Mouse (Mus musculus) stomach, postnatal 0 days (tissue): ENCODE data around the gene Fance. TPM values are rescaled to one million over a fixed set of nuclear protein-coding genes. Genes with fewer than 3 reads are reported as not detected.

Source experiments
- ATAC-seq: fragments of 200-750 bp; cut with Nextera tagmentation; 2 replicates; pipeline ENCODE4 v1.8.0; 2017; ENCODE audit not compliant: low FRiP score, low TSS enrichment
- DNase-seq: peaks from one replicate; pipeline ENCODE4 v3.0.0-alpha.2; 2016; ENCODE audit warnings: low spot score
- H3K27ac ChIP-seq: fragments of 300-500 bp; sonication (generic); replicated peaks from 2 replicates; pipeline ENCODE4 v1.5.1; 2014; ENCODE audit warnings: mild to moderate bottlenecking, control low read depth
- H3K27me3 ChIP-seq: fragments of 300-500 bp; sonication (generic); 2 replicates; pipeline ENCODE4 v1.6.1; 2014; ENCODE audit warnings: low read length; ENCODE audit not compliant: control insufficient read depth, insufficient read depth
- H3K36me3 ChIP-seq: fragments of 300-500 bp; sonication (generic); 2 replicates; pipeline ENCODE4 v1.6.1; 2014; ENCODE audit warnings: low read length, mixed read lengths; ENCODE audit not compliant: control insufficient read depth, insufficient read depth
- H3K4me1 ChIP-seq: fragments of 300-500 bp; sonication (generic); replicated peaks from 2 replicates; pipeline ENCODE4 v1.6.1; 2014; ENCODE audit warnings: antibody characterized with exemption; ENCODE audit not compliant: control insufficient read depth, insufficient read depth
- H3K4me2 ChIP-seq: fragments of 300-500 bp; sonication (generic); replicated peaks from 2 replicates; pipeline ENCODE4 v1.6.1; 2014; ENCODE audit warnings: low read depth, mild to moderate bottlenecking, control low read depth, moderate library complexity
- H3K4me3 ChIP-seq: fragments of 300-500 bp; sonication (generic); 2 replicates; pipeline ENCODE4 v1.5.1; 2014; ENCODE audit warnings: low read depth, low read length, control low read depth
- H3K9ac ChIP-seq: fragments of 300-500 bp; sonication (generic); 2 replicates; pipeline ENCODE4 v1.6.1; 2014; ENCODE audit warnings: mild to moderate bottlenecking, low read length, control low read depth, mixed read lengths
- H3K9me3 ChIP-seq: fragments of 300-500 bp; sonication (generic); 2 replicates; pipeline ENCODE4 v1.6.1; 2016; ENCODE audit warnings: low read length; ENCODE audit not compliant: control insufficient read depth
- CTCF ChIP-seq: IDR thresholded peaks from 2 replicates; pipeline ENCODE4 v1.5.1; 2016; ENCODE audit warnings: antibody characterized with exemption, low read depth, mild to moderate bottlenecking, moderate library complexity
- EP300 ChIP-seq: optimal IDR thresholded peaks from 2 replicates; pipeline ENCODE3; 2016; ENCODE audit warnings: antibody characterized with exemption
- WGBS: fragments of 180-500 bp; shearing (Covaris S2); extraction: QIAGEN DNeasy Blood & Tissue Kit; methylation state at CpG from one replicate; pipeline ENCODE4 v1.1.7; 2014; 5-methylcytosine and 5-hydroxymethylcytosine counted together
- polyA plus RNA-seq: library from polyadenylated mRNA; unstranded; fragments of >200 nt; fragmentation: Nextera tagmentation; extraction: Ambion mirVana; gene quantifications from 2 replicates; pipeline ENCODE4 v1.2.1, GENCODE M21; 2015

The Fance gene
- polyA plus RNA-seq, 1 experiment from 2014 or later, result 19.2 TPM

- no peak for ATAC-seq
- TF ChIP-seq CTCF (peak; percentile 97), EP300 (no peak)
Measured at GRCm38 (mm10) chr17:28308297-28309195, 4.8 kb upstream of the Fance start.

GRCm38 (mm10) chr17:28310831-28311230, 2.5 kb upstream of the Fance start:
- WGBS, result 74% methylated on average over 3 of the region's 3 CpGs
- DNase-seq, result no peak
- ATAC-seq, result no peak

More at GRCm38 (mm10) chr17:28308297-28309195, 4.8 kb upstream of the Fance start:
- Histone ChIP-seq H3K27me3 (no peaks in the 10 kb centered on the region), H3K36me3 (no peaks in the 10 kb centered on the region), H3K9me3 (no peaks in the 10 kb centered on the region), H3K4me2 (peak overlapping the region; percentile 34; the same call in 1 of the 2 replicates), H3K4me3 (no peak overlapping the region), H3K4me1 (no peaks in the 10 kb centered on the region), H3K9ac (peak overlapping the region; percentile 13; the same call in 1 of the 2 replicates), H3K27ac (no peak overlapping the region)
- peak; percentile 89 for DNase-seq
- 10% methylated on average over 18 of the region's 18 CpGs for WGBS

GRCm38 (mm10) chr17:28311366-28312132, 1.8 kb upstream of the Fance start:
- Histone ChIP-seq H3K4me2 (no peak overlapping the region), H3K27ac (no peak overlapping the region), H3K9me3 (no peaks in the 10 kb centered on the region), H3K4me1 (0 out of 2 replicates have a peak, but pooled peaks cover 3% of the 10 kb centered on the region), H3K27me3 (no peaks in the 10 kb centered on the region), H3K36me3 (no peaks in the 10 kb centered on the region; the same call in 1 of the 2 replicates), H3K9ac (no peak overlapping the region), H3K4me3 (no peak overlapping the region)
- ATAC-seq (no peak), DNase-seq (no peak)
- WGBS, result 84% methylated on average over 5 of the region's 5 CpGs
- TF ChIP-seq EP300 (no peak), CTCF (no peak)

More at GRCm38 (mm10) chr17:28310831-28311230, 2.5 kb upstream of the Fance start:
- no peak overlapping the region for H3K27ac ChIP-seq
- no peak overlapping the region for H3K4me3 ChIP-seq
- H3K9me3 ChIP-seq, result no peaks in the 10 kb centered on the region
- no peak overlapping the region for H3K4me2 ChIP-seq
- H3K27me3 ChIP-seq, result no peaks in the 10 kb centered on the region
- TF ChIP-seq CTCF (0 out of 2 replicates have a peak, but pooled peaks have one; percentile 28), EP300 (no peak)
- 0 out of 2 replicates have a peak, but pooled peaks cover 3% of the 10 kb centered on the region for H3K4me1 ChIP-seq
- no peaks in the 10 kb centered on the region for H3K36me3 ChIP-seq
- H3K9ac ChIP-seq, result no peak overlapping the region

- Histone ChIP-seq H3K27me3 (no peaks in the 10 kb centered on the region), H3K36me3 (peaks cover 4% of the 10 kb centered on the region; the same call in 1 of the 2 replicates), H3K4me1 (0 out of 2 replicates have a peak, but pooled peaks cover 3% of the 10 kb centered on the region), H3K4me3 (peak overlapping the region; percentile 72; the same call in 1 of the 2 replicates), H3K27ac (0 out of 2 replicates have a peak overlapping the region, but pooled peaks have one; percentile 24), H3K4me2 (peak overlapping the region; percentile 32; the same call in 1 of the 2 replicates), H3K9ac (no peak overlapping the region), H3K9me3 (no peaks in the 10 kb centered on the region)
- peak; percentile 44 for DNase-seq
- ATAC-seq, result 0 out of 2 replicates have a peak, but pooled peaks have one; percentile 0
- TF ChIP-seq CTCF, result peak; percentile 59
- peak; percentile 27 for TF ChIP-seq EP300
- WGBS, result 27% methylated on average over 15 of the region's 17 CpGs
Measured at GRCm38 (mm10) chr17:28312232-28313211, 797 bp upstream of the Fance start.

- Histone ChIP-seq H3K27me3 (no peaks in the 10 kb centered on the region), H3K36me3 (peaks cover 4% of the 10 kb centered on the region; the same call in 1 of the 2 replicates), H3K4me2 (peak overlapping the region; percentile 83), H3K4me3 (peak overlapping the region; percentile 72), H3K9me3 (no peaks in the 10 kb centered on the region), H3K4me1 (0 out of 2 replicates have a peak, but pooled peaks cover 3% of the 10 kb centered on the region), H3K9ac (peak overlapping the region; percentile 93), H3K27ac (peak overlapping the region; percentile 97)
- under 1% methylated on average over 11 of the region's 11 CpGs for WGBS
- no peak; the same call in 1 of the 2 replicates for ATAC-seq
- DNase-seq, result no peak
- TF ChIP-seq EP300 (no peak), CTCF (no peak)
Measured at GRCm38 (mm10) chr17:28313880-28314225, 534 bp downstream of the Fance start.
